Mouse (Mus musculus) neural tube, embryonic 10.5 days (tissue): Measurements from ENCODE around the gene Gm7735.
"Not testable (repeated sequence)": the region's sequence is repeated elsewhere in the genome, so short reads cannot be mapped to it uniquely, and the experiment has no call there.

ENCODE experiments used
- DNase-seq: peaks from one replicate; pipeline ENCODE4 v3.0.0-alpha.2; 2017; ENCODE audit warnings: low spot score; ENCODE audit errors: extremely low spot score

Gene Gm7735

DNA sequence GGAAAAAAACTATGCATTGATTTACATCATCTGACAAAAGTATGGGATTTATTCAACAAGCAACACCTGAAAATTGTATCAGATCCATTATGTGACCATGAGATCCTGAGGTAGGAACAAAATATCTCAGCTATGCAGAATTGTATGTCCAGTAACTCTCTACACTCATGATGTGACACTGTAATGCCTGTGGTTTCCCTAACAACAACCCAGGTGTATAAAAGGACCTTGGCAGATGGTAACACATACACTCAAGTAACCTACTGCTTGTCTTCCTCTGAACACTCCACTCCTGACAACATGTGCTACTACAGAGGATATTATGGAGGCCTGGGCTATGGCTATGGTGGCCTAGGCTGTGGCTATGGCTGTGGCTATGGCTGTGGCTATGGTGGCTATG lies at the start of gene Gm7735:
TSS of gene Gm7735 (plus strand) at position 301 of the 400 bp plus-strand sequence.
- not testable (repeated sequence) for DNase-seq

DNA sequence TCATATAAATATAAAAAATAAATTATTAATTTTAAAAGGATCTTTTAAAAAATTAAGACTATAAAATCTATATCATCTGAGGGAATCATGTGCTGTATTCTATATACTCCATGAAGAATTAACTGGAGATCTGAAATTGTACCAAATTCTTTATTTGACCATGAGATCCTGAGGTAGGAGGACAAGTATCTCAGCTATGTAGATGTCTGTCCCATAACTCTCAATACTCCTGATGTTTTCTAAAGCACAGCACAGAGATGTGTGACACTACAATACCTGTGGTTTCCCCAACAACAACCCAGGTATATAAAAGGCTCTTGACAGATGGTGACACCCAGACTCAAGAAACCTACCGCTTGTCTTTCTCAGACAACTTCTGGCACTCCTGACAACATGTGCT lies 28.7 kb upstream of the Gm7735 start, which contains the start of gene Gm6358:
TSS of gene Gm6358 (plus strand) at position 301 of the 400 bp plus-strand sequence.
- DNase-seq, result no peak

DNA sequence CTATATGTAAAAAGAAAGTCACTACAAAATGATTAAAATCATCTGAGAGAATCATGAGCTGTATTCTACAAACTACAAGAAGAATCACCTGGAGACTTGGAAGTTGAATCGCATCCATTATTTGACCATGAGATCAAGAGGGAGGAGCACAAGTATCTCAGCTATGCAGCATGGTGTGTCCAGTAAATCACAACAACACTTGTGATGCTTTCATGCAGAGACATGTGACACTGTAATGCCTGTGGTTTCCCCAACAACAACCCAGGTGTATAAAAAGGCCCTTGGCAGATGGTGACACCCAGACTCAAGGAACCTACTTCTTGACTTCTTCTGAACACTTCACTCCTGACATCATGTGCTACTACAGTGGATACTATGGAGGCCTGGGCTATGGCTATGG lies 18.5 kb upstream of the Gm7735 start, which contains the start of gene Gm10061:
TSS of gene Gm10061 (plus strand) at position 301 of the 400 bp plus-strand sequence.
- DNase-seq, result no peak

DNA sequence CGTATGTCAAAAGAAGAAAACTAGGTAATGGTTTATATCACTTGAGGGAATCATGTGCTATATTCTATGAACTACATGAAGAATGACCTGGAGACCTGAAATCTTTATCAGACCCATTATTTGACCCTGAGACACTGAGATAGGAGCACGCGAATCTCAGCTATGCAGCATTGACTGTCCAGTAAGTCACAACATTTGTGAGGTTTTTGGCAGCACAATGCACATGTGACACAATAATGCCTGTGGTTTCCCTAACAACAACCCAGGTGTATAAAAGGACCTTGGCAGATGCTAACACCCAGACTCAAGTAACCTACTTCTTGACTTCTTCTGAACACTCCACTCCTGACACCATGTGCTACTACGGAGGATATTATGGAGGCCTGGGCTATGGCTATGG lies 11.6 kb upstream of the Gm7735 start, which contains the start of gene Gm9789:
TSS of gene Gm9789 (plus strand) at position 301 of the 400 bp plus-strand sequence.
- DNase-seq, result no peak

DNA sequence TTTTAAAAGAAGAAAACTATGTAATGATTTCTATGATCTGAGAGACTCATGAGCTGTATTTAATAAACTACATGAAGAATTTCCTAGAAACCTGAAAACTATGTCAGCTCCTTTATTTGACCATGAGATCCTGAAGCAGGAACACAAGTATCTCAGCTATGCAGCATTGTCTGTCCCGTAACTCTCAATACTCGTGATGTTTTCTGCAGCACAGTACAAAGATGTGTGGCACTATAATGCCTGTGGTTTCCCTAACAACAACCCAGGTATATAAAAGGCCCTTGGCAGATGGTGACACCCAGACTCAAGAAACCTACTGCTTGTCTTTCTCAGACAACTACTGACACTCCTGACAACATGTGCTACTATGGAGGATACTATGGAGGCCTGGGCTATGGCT lies 5.1 kb downstream of the Gm7735 start, which contains the start of gene 1110057P08Rik:
TSS of gene 1110057P08Rik (plus strand) at position 301 of the 400 bp plus-strand sequence.
- no peak for DNase-seq

GRCm38 (mm10) chr16:89188621-89189020 lies 19.3 kb downstream of the Gm7735 start:
- no peak for DNase-seq

GRCm38 (mm10) chr16:89205561-89205960 lies 36.3 kb downstream of the Gm7735 start, which contains the start of gene Krtap20-2:
Gene Krtap20-2, plus strand, starts transcription at chr16:89205861.
- DNase-seq, result no peak
